Mouse (Mus musculus) cerebellum, postnatal 14 days (tissue): ENCODE measurements around the gene Cct3.
"Not testable (repeated sequence)": the region's sequence is repeated elsewhere in the genome, so short reads cannot be mapped to it uniquely, and the experiment has no call there.

Experiments used
- DNase-seq, 2 experiments: peaks; one replicate each; pipeline ENCODE4 v3.0.0; 2021; ENCODE audit warnings: mixed read lengths in 2 of 2

Cct3 gene

DNA sequence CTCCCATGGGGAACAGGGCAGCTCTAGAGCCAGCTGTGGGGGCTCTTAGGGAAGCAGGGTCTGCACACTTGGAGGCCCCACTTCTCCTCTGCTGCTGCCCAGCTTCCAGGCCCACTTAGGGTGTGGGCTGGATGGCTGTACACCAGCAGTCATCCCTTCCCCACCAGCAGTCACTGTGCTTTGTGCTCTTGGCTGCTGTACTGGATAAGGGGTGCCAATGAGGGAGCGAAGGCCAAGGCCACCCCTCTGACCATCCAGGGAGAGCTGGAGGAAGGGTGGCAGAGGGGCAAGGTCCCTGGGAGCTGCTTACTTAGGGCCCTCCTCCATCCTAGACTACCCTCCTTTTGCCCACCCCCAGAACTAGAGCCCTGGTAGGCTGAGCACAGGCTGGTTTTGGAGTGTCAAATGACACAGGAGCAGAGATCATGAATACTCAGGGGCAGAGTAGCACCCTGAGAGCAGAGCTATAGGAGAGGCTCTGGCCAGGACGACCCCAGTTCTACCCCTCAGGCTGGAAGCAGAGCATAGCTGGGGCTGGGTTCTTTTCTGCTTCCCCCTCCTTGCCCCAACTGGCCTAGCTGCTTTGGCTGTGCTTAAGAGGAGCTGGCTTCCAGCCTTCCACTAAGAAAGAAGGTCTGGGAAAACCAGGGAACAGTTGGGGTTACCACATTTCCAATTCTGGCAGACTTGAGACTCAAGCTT is 64.8 kb downstream of the Cct3 start:
- peak in 1 of 2 experiments; percentile 25 for DNase-seq

DNA sequence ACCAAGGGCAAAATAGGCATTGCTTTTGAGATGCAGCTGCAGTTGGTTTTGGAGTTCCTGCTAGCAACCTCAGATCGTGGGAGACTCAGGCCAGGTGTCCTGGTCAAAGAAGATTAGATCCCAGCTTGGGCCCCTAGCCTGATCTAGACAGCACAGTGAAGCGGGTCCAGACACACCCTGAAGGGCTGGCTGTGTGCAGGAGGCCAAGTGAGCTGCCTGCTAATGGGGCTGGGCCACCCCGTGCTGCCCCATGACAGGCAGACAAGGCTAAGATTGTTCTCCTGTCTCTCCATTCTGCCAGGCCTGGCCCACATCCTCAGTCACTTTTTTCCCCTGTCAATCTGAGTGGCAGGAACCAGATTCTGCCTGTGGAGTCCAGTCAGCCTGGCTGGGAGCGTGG is 66.8 kb downstream of the Cct3 start:
- DNase-seq = peak in 1 of 2 experiments; percentile 12

DNA sequence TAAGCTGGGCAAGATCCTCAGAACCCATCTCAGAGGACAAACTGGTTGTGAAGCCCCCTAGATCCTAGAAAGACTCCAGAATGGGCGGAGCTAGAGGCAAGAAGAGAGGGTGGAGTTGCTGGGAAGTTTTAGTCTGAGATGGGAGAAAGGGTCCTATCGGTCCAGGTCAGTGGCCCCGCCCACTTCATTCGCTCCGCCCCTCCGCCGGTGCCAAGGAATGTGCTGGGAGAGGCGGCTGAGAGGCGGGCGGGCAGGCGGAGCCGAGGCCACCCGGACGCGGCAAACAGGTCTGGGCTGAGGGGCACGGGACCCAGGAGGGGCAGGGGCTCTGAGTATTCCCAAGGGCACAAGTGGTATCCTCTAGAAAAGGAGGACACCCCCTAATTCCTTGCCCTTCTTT is 67.4 kb downstream of the Cct3 start, which contains the start of gene Paqr6:
Gene Paqr6 (plus strand): TSS at position 248 of the 400 bp plus-strand sequence.
- peak; percentile 33 to 57 for DNase-seq

DNA sequence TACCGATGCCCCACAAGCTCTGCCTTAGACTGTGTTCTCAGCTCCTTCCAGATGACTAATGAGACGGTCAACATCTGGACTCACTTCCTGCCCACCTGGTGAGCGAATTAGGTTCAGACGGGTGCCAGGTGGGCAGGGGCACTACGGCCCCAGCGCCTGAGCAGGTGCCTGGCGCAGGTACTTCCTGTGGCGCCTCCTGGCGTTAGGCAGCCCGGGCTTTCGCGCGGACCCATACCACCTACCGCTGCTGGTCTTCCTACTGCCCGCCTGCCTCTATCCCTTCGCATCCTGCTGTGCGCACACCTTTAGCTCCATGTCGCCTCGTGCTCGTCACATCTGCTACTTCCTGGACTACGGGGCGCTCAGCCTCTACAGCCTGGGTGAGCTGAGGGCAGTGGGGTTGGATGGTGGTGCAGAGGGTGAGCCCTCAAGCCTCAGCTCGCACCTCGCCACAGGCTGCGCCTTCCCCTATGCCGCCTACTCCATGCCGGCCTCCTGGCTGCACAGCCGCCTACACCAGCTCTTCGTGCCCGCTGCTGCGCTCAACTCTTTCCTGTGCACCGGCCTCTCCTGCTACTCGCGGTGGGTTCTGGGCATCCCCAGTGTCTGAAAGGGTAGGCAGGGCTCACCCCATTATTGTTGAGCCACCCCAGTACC is 68.9 kb downstream of the Cct3 start:
- DNase-seq = no peak

DNA sequence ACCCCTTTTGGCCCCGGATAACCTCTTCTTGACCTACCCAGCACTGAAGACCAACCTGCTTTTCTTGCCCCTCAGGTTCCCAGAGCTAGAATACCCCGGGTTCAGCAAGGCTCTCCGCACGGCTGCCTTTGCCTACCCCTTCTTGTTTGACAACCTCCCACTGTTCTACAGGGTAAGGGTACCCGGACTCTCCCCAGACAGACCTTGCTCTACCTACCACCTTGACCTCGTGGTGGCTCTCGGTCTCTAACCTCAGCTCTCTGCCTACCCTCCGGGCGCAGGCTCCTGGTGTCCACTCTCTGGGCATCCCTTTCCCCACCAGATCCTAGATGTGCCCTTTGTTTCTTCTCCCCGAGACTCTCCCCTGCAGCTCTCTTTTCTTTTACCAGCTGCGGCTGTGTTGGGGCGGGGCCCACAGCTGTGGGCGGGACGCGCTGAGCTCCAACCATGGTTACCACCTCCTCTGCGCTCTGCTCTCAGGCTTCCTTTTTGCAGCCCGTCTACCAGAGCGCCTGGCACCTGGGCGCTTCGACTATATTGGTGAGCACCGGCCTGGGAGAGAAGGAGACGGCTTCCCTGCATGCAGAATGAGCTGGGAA is 70.0 kb downstream of the Cct3 start:
- DNase-seq = not testable (repeated sequence)

DNA sequence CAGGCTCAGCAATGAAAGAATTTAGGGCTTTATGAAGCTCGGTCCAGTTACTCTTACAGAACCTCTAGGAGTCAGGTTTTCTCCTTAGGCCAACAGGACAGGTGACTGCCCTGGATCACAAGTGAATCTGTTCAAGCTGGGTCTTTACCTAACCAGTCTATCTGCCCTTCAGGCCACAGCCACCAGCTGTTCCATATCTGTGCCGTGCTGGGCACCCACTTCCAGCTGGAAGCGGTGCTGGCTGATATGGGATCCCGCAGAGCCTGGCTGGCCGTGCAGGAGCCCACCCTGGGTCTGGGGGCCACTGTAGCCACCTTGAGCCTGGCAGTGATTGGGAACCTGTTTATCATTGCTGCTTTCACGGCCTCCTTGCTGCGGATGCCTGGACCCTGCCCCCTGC is 70.6 kb downstream of the Cct3 start:
- DNase-seq = not testable (repeated sequence)

DNA sequence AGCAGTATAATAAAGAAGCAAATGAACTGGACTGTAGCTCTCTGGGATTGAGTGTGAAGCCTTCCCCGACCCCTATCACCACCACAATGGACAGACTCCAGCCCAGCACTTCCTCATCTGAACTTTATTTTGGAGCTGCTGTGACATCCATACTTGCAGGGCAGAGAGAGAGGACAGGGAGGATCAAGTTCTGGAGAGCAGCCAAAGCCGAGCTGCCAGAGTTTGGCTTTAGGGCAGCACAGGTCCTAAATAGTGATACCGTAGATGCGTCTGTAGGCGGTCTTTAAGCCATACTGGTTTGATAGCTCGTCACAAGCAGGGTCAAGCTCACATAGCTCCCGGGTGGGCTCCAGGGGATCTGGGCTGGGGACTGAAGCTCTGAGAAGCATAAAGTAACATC is 71.6 kb downstream of the Cct3 start:
- peak in 1 of 2 experiments; percentile 20 for DNase-seq
